Mouse (Mus musculus): ENCODE results near the gene Olfr545.
A peak's percentile ranks its signal among the peaks of the same experiment; 100 is the strongest.
"Not testable (repeated sequence)": the region's sequence is repeated elsewhere in the genome, so short reads cannot be mapped to it uniquely, and the experiment has no call there.

The Olfr545 gene

GRCm38 (mm10) chr7:102499473-102499872 lies at the start of gene Olfr545:
Gene Olfr545, minus strand, starts transcription at chr7:102499573.
- DNase-seq = no peak

GRCm38 (mm10) chr7:102541251-102541650 lies 41.9 kb upstream of the Olfr545 start:
- DNase-seq = no peak

- no peak for DNase-seq
Observed at GRCm38 (mm10) chr7:102540596-102540995, 41.2 kb upstream of the Olfr545 start, which contains the start of gene Olfr548-ps1. Gene Olfr548-ps1, plus strand, starts transcription at chr7:102540896.

GRCm38 (mm10) chr7:102534449-102534848 lies 35.1 kb upstream of the Olfr545 start, which contains the start of gene Olfr547:
Gene Olfr547, plus strand, starts transcription at chr7:102534749.
- no peak for DNase-seq

- DNase-seq = no peak
Observed at GRCm38 (mm10) chr7:102529052-102529451, 29.7 kb upstream of the Olfr545 start.

- no peak for DNase-seq
Observed at GRCm38 (mm10) chr7:102517051-102517335, 17.6 kb upstream of the Olfr545 start.

- DNase-seq = no peak
Observed at GRCm38 (mm10) chr7:102516261-102517050, 17.1 kb upstream of the Olfr545 start.

- DNase-seq = no peak
Observed at GRCm38 (mm10) chr7:102514144-102514543, 14.8 kb upstream of the Olfr545 start.

GRCm38 (mm10) chr7:102512814-102513435 lies 13.6 kb upstream of the Olfr545 start:
- peak; percentile 76 for DNase-seq

- no peak for DNase-seq
Observed at GRCm38 (mm10) chr7:102511927-102512326, 12.6 kb upstream of the Olfr545 start.

- DNase-seq = no peak
Observed at GRCm38 (mm10) chr7:102509726-102510125, 10.4 kb upstream of the Olfr545 start.

GRCm38 (mm10) chr7:102508666-102509065 lies 9.3 kb upstream of the Olfr545 start:
- DNase-seq = no peak

GRCm38 (mm10) chr7:102508066-102508465 lies 8.7 kb upstream of the Olfr545 start:
- no peak for DNase-seq

GRCm38 (mm10) chr7:102506848-102507247 lies 7.5 kb upstream of the Olfr545 start:
- DNase-seq = peak; percentile 66

- DNase-seq = peak; percentile 28
Observed at GRCm38 (mm10) chr7:102501986-102502385, 2.6 kb upstream of the Olfr545 start.

GRCm38 (mm10) chr7:102494416-102494815 lies 5.0 kb downstream of the Olfr545 start:
- DNase-seq = not testable (repeated sequence)

GRCm38 (mm10) chr7:102488161-102488560 lies 11.2 kb downstream of the Olfr545 start, which contains the start of gene Olfr544:
Gene Olfr544, minus strand, starts transcription at chr7:102488313.
- DNase-seq = no peak

- DNase-seq = no peak
Observed at GRCm38 (mm10) chr7:102486105-102486504, 13.3 kb downstream of the Olfr545 start.

GRCm38 (mm10) chr7:102484766-102485165 lies 14.6 kb downstream of the Olfr545 start:
- DNase-seq = not testable (repeated sequence)

GRCm38 (mm10) chr7:102483665-102484064 lies 15.7 kb downstream of the Olfr545 start:
- DNase-seq = no peak

GRCm38 (mm10) chr7:102481579-102481978 lies 17.8 kb downstream of the Olfr545 start, which contains the start of gene Olfr543:
Gene Olfr543, minus strand, starts transcription at chr7:102481679.
- no peak for DNase-seq

- no peak for DNase-seq
Observed at GRCm38 (mm10) chr7:102480821-102481220, 18.6 kb downstream of the Olfr545 start.

- DNase-seq = no peak
Observed at GRCm38 (mm10) chr7:102479368-102480078, 19.9 kb downstream of the Olfr545 start.

- no peak for DNase-seq
Observed at GRCm38 (mm10) chr7:102478926-102479325, 20.4 kb downstream of the Olfr545 start.
